Comparison of ENCODE assay signal across 8 mouse cellular contexts in genomic region chr8:70753151-70753550, GRCm38 (mm10). TPM values are rescaled to one million over a fixed set of nuclear protein-coding genes. Genes with fewer than 3 reads are reported as not detected.
DNase-seq lines count a peak whose midpoint lies in the region; ATAC-seq and TF ChIP-seq lines count a peak whose summit lies in the region.

No protein-coding gene starts in this region.

- peak overlapping the region; percentile 96 for H3K27ac ChIP-seq in cortical plate, adult 2 months (ENCODE audit: insufficient read depth, low read length)
- peak overlapping the region; percentile 92 for H3K27ac ChIP-seq in heart, adult 2 months
- H3K27ac ChIP-seq in liver, embryonic 11.5 days (ENCODE audit: low read depth, low read length) = peak overlapping the region; percentile 67
- peak overlapping the region; percentile 92 for H3K27ac ChIP-seq in olfactory bulb, adult 2 months (ENCODE audit: insufficient read depth, low read depth, low read length)

- ATAC-seq in liver, embryonic 11.5 days (replicated peaks; ENCODE audit: low FRiP score) = no peak

- H3K4me2 ChIP-seq in liver, embryonic 11.5 days = peak overlapping the region; percentile 68

- no peaks in the 10 kb centered on the region for H3K79me2 ChIP-seq in heart, adult 2 months (replicated peaks; ENCODE audit: control insufficient read depth, insufficient read depth, low read length)

- no peaks in the 10 kb centered on the region for H3K27me3 ChIP-seq in heart, adult 2 months (ENCODE audit: control insufficient read depth, insufficient read depth, low read length)
- peaks cover 20% of the 10 kb centered on the region for H3K27me3 ChIP-seq in liver, embryonic 11.5 days (replicated peaks; ENCODE audit: control insufficient read depth, insufficient read depth, low read length)

- DNase-seq in layer of hippocampus, adult 11-12 months (ENCODE audit: low spot score) = peak; percentile 85
- no peak for DNase-seq in layer of hippocampus, adult 9-10 months (ENCODE audit: low spot score)
- peak; percentile 93 to 94 for DNase-seq in heart, adult 2 months
- peak; percentile 87 for DNase-seq in kidney, adult 9 months
- DNase-seq in liver, embryonic 11.5 days (ENCODE audit: low spot score) = no peak
- peak; percentile 65 for DNase-seq in thymus, postnatal 25 days

- TF ChIP-seq EP300 in heart, adult 2 months (IDR thresholded peaks at IDR 0.05; ENCODE audit: insufficient read depth, low read depth, low read length) = peak; percentile 69; the same call in 1 of the 2 replicates

- H3K36me3 ChIP-seq in heart, adult 2 months (ENCODE audit: control insufficient read depth, insufficient read depth, low read length) = peaks cover 3% of the 10 kb centered on the region; the same call in 1 of the 2 replicates
- H3K36me3 ChIP-seq in liver, embryonic 11.5 days (ENCODE audit: control insufficient read depth, insufficient read depth, low read length) = no peaks in the 10 kb centered on the region; the same call in 1 of the 2 replicates

- TF ChIP-seq POLR2A in cortical plate, adult 2 months (IDR thresholded peaks at IDR 0.05; ENCODE audit: extremely low read depth, insufficient read depth, low read length) = 0 out of 2 replicates have a peak, but pooled peaks have one; percentile 49
- TF ChIP-seq POLR2A in heart, adult 2 months (IDR thresholded peaks at IDR 0.05; ENCODE audit: insufficient read depth, low read depth, low read length) = peak; percentile 91
- TF ChIP-seq POLR2A in olfactory bulb, adult 2 months (IDR thresholded peaks at IDR 0.05; ENCODE audit: insufficient read depth, low read depth, low read length) = no peak

- WGBS in heart, adult 2 months = 6% methylated on average over 21 of the region's 21 CpGs
- 13% methylated on average over 21 of the region's 21 CpGs for WGBS in liver, embryonic 11.5 days
- 14% methylated on average over 21 of the region's 21 CpGs for whole genome bisulfite sequencing in olfactory bulb, adult 2 months

- H3K4me1 ChIP-seq in cortical plate, adult 2 months (ENCODE audit: control insufficient read depth, insufficient read depth, low read length) = peaks cover 4% of the 10 kb centered on the region; the same call in 1 of the 2 replicates
- H3K4me1 ChIP-seq in heart, adult 2 months (ENCODE audit: control insufficient read depth, insufficient read depth, low read length) = peaks cover 21% of the 10 kb centered on the region
- peaks cover 24% of the 10 kb centered on the region for H3K4me1 ChIP-seq in liver, embryonic 11.5 days (replicated peaks; ENCODE audit: control insufficient read depth, insufficient read depth, low read length)
- H3K4me1 ChIP-seq in olfactory bulb, adult 2 months (ENCODE audit: control insufficient read depth, insufficient read depth, low read length) = peaks cover 41% of the 10 kb centered on the region

- H3K9me3 ChIP-seq in liver, embryonic 11.5 days (ENCODE audit: control insufficient read depth, low read length) = no peaks in the 10 kb centered on the region

- no peak for TF ChIP-seq CTCF in cortical plate, adult 2 months (IDR thresholded peaks at IDR 0.05; ENCODE audit: extremely low read depth, insufficient read depth, low read length)
- no peak for TF ChIP-seq CTCF in heart, adult 2 months (IDR thresholded peaks at IDR 0.05)
- TF ChIP-seq CTCF in olfactory bulb, adult 2 months (IDR thresholded peaks at IDR 0.05; ENCODE audit: insufficient read depth, low read depth, low read length) = no peak

- peak overlapping the region; percentile 68 for H3K9ac ChIP-seq in heart, adult 2 months (ENCODE audit: low read depth, low read length)
- H3K9ac ChIP-seq in liver, embryonic 11.5 days (ENCODE audit: low read depth, low read length) = peak overlapping the region; percentile 50

- intact Hi-C loops in heart, adult 2 months (cut with DNase I) = loop anchor here (5.0 kb wide), 1 partner anchor 51 kb away; the partner anchor contains the start of gene Iqcn

- H3K4me3 ChIP-seq in cortical plate, adult 2 months (ENCODE audit: insufficient read depth, low read length) = no peak overlapping the region
- H3K4me3 ChIP-seq in heart, adult 2 months = peak overlapping the region; percentile 37
- H3K4me3 ChIP-seq in liver, embryonic 11.5 days (ENCODE audit: low read depth, low read length) = peak overlapping the region; percentile 28
- H3K4me3 ChIP-seq in olfactory bulb, adult 2 months (ENCODE audit: insufficient read depth, low read depth, low read length) = peak overlapping the region; percentile 12; the same call in 1 of the 2 replicates

RNA-seq across cellular contexts. Expression of gene Rab3a, which starts 1.3 kb away (rescaled TPM):
- polyA plus RNA-seq in cortical plate, adult 2 months (2012; rRNA removed) = 1,139 and 1,160 TPM in 2 replicates
- total RNA-seq in heart, adult 2 months (2021) = 10 to 100 TPM; 46.5 to 48.0 TPM
- 89.1 and 117 TPM in 2 replicates for polyA plus RNA-seq in heart, adult 2 months (2012; rRNA removed)
- polyA plus RNA-seq in liver, embryonic 11.5 days (2014; fragmentation: Nextera tagmentation; extraction: Ambion mirVana) = 6.3 and 6.9 TPM in 2 replicates
- 431 and 581 TPM in 2 replicates for polyA plus RNA-seq in olfactory bulb, adult 2 months (2012; ENCODE audit: insufficient read depth, insufficient read length, low replicate concordance, missing spikeins)

RNA-seq across cellular contexts. Expression of gene Mpv17l2, which starts 7.6 kb away (rescaled TPM):
- polyA plus RNA-seq in cortical plate, adult 2 months (2012; rRNA removed) = 51.6 and 59.2 TPM in 2 replicates
- 10 to 100 TPM; 21.7 to 29.1 TPM for total RNA-seq in heart, adult 2 months (2021)
- polyA plus RNA-seq in heart, adult 2 months (2012; rRNA removed) = 30.0 and 32.2 TPM in 2 replicates
- 67.7 and 76.4 TPM in 2 replicates for polyA plus RNA-seq in liver, embryonic 11.5 days (2014; fragmentation: Nextera tagmentation; extraction: Ambion mirVana)
- polyA plus RNA-seq in olfactory bulb, adult 2 months (2012; ENCODE audit: insufficient read depth, insufficient read length, low replicate concordance, missing spikeins) = not detected in 2 replicates

RNA-seq across cellular contexts. Expression of gene Pik3r2, which starts 23.4 kb away (rescaled TPM):
- polyA plus RNA-seq in cortical plate, adult 2 months (2012; rRNA removed) = 177 and 193 TPM in 2 replicates
- 10 to 100 TPM; 22.0 to 22.4 TPM for total RNA-seq in heart, adult 2 months (2021)
- 34.3 and 45.5 TPM in 2 replicates for polyA plus RNA-seq in heart, adult 2 months (2012; rRNA removed)
- 41.5 and 44.6 TPM in 2 replicates for polyA plus RNA-seq in liver, embryonic 11.5 days (2014; fragmentation: Nextera tagmentation; extraction: Ambion mirVana)
- polyA plus RNA-seq in olfactory bulb, adult 2 months (2012; ENCODE audit: insufficient read depth, insufficient read length, low replicate concordance, missing spikeins) = not detected in 2 replicates

RNA-seq across cellular contexts. Expression of gene Pde4c, which starts 29.6 kb away (rescaled TPM):
- polyA plus RNA-seq in cortical plate, adult 2 months (2012; rRNA removed) = 4.8 and 5.9 TPM in 2 replicates
- total RNA-seq in heart, adult 2 months (2021) = 1 to 10 TPM; 2.3 to 2.7 TPM
- polyA plus RNA-seq in heart, adult 2 months (2012; rRNA removed) = 10.8 and 11.0 TPM in 2 replicates
- 0.83 and 1.3 TPM in 2 replicates for polyA plus RNA-seq in liver, embryonic 11.5 days (2014; fragmentation: Nextera tagmentation; extraction: Ambion mirVana)
- polyA plus RNA-seq in olfactory bulb, adult 2 months (2012; ENCODE audit: insufficient read depth, insufficient read length, low replicate concordance, missing spikeins) = not detected in 2 replicates

RNA-seq across cellular contexts. Expression of gene Gm3336, which starts 34.8 kb away (rescaled TPM):
- polyA plus RNA-seq in cortical plate, adult 2 months (2012; rRNA removed) = 0.09 TPM in 1 of 2 replicates, not detected in the other
- not detected for total RNA-seq in heart, adult 2 months (2021)
- polyA plus RNA-seq in heart, adult 2 months (2012; rRNA removed) = not detected in 2 replicates
- 0.15 TPM in 1 of 2 replicates, not detected in the other for polyA plus RNA-seq in liver, embryonic 11.5 days (2014; fragmentation: Nextera tagmentation; extraction: Ambion mirVana)
- polyA plus RNA-seq in olfactory bulb, adult 2 months (2012; ENCODE audit: insufficient read depth, insufficient read length, low replicate concordance, missing spikeins) = not detected in 2 replicates

Comparison
In these comparisons a context has a peak if more than half of its experiments do, and no peak if none do; other contexts are left out.
1. DNase-seq: peak in layer of hippocampus, adult 11-12 months (single experiment), heart, adult 2 months (2 of 2), kidney, adult 9 months (single experiment) and thymus, postnatal 25 days (single experiment); none in layer of hippocampus, adult 9-10 months (single experiment) and liver, embryonic 11.5 days (single experiment).
2. RNA of gene Rab3a, which starts 1.3 kb away (polyA plus RNA-seq): 1,139 to 1,160 TPM in cortical plate, adult 2 months, 431 to 581 TPM in olfactory bulb, adult 2 months and 89.1 to 117 TPM in heart, adult 2 months; 6.3 to 6.9 TPM in liver, embryonic 11.5 days; every median in the first group is over 10 times any median in the second.
3. RNA of gene Mpv17l2, which starts 7.6 kb away (polyA plus RNA-seq): 67.7 to 76.4 TPM in liver, embryonic 11.5 days, 51.6 to 59.2 TPM in cortical plate, adult 2 months and 30.0 to 32.2 TPM in heart, adult 2 months; not detected in olfactory bulb, adult 2 months; every median in the first group is over 10 times any median in the second.
4. RNA of gene Pik3r2, which starts 23.4 kb away (polyA plus RNA-seq): 177 to 193 TPM in cortical plate, adult 2 months, 34.3 to 45.5 TPM in heart, adult 2 months and 41.5 to 44.6 TPM in liver, embryonic 11.5 days; not detected in olfactory bulb, adult 2 months; every median in the first group is over 10 times any median in the second.
5. Peak in every context shown above with its lines, with median percentiles within 50 percentile points of each other: H3K27ac ChIP-seq.